ENCODE assay signal across 9 mouse cellular contexts in genomic region chr2:158375443-158376122, GRCm38 (mm10). TPM values are rescaled to one million over a fixed set of nuclear protein-coding genes. Genes with fewer than 3 reads are reported as not detected.
A peak's percentile ranks its signal among the peaks of the same experiment; 100 is the strongest.
DNase-seq lines count a peak whose midpoint lies in the region; ATAC-seq and TF ChIP-seq lines count a peak whose summit lies in the region.
"Had no signal": no experiment of that assay in that cellular context is flagged by ENCODE, and none has a peak within 500 bp of the region (broad histone marks: within the 10 kb centered on the region; RNA-seq: fewer than 3 reads in every experiment).

Snhg11 (plus strand) TSS chr2:158375638.

- H3K27ac ChIP-seq in gastrocnemius, adult 2 months = no peak within 1 kb of the TSS
- H3K27ac ChIP-seq in forebrain, embryonic 14.5 days (ENCODE audit: low read depth, low read length) = peak within 1 kb of the TSS; percentile 60
- H3K27ac ChIP-seq in kidney, embryonic 15.5 days = no peak within 1 kb of the TSS
- H3K27ac ChIP-seq in limb, embryonic 13.5 days = no peak within 1 kb of the TSS
- H3K27ac ChIP-seq in midbrain, embryonic 13.5 days = peak within 1 kb of the TSS; percentile 75

- H3K27me3 ChIP-seq in forebrain, embryonic 14.5 days (replicated peaks; ENCODE audit: control insufficient read depth, insufficient read depth, low read length) = peaks cover 7% of the 10 kb centered on the region; the same call in 1 of the 2 replicates
- H3K27me3 ChIP-seq in kidney, embryonic 15.5 days = peaks cover 42% of the 10 kb centered on the region
- peaks cover 54% of the 10 kb centered on the region for H3K27me3 ChIP-seq in limb, embryonic 13.5 days
- H3K27me3 ChIP-seq in midbrain, embryonic 13.5 days = peaks cover 18% of the 10 kb centered on the region

- H3K36me3 ChIP-seq in forebrain, embryonic 14.5 days (ENCODE audit: control insufficient read depth, insufficient read depth, low read length) = no peaks in the 10 kb centered on the region
- H3K36me3 ChIP-seq in kidney, embryonic 15.5 days = no peaks in the 10 kb centered on the region
- H3K36me3 ChIP-seq in limb, embryonic 13.5 days = no peaks in the 10 kb centered on the region
- H3K36me3 ChIP-seq in midbrain, embryonic 13.5 days = no peaks in the 10 kb centered on the region; the same call in 1 of the 2 replicates

- H3K9ac ChIP-seq in forebrain, embryonic 14.5 days (ENCODE audit: low read length) = peak within 1 kb of the TSS; percentile 3
- H3K9ac ChIP-seq in kidney, embryonic 15.5 days = peak within 1 kb of the TSS; percentile 40
- peak within 1 kb of the TSS; percentile 14 for H3K9ac ChIP-seq in limb, embryonic 13.5 days
- H3K9ac ChIP-seq in midbrain, embryonic 13.5 days (replicated peaks) = peak within 1 kb of the TSS; percentile 62

- DNase-seq in gastrocnemius, adult 2 months = no peak
- DNase-seq in gastrocnemius, postnatal 14 days = no peak
- DNase-seq in forebrain, embryonic 14.5 days (ENCODE audit: low spot score) = peak; percentile 77
- peak; percentile 65 for DNase-seq in testis, postnatal 10 days (ENCODE audit: low spot score)

- no peaks in the 10 kb centered on the region for H3K9me3 ChIP-seq in forebrain, embryonic 14.5 days (replicated peaks; ENCODE audit: control insufficient read depth, low read length)
- H3K9me3 ChIP-seq in kidney, embryonic 15.5 days (replicated peaks) = no peaks in the 10 kb centered on the region
- no peaks in the 10 kb centered on the region for H3K9me3 ChIP-seq in limb, embryonic 13.5 days
- no peaks in the 10 kb centered on the region for H3K9me3 ChIP-seq in midbrain, embryonic 13.5 days

- H3K4me1 ChIP-seq in forebrain, embryonic 14.5 days (ENCODE audit: control insufficient read depth, insufficient read depth, low read length) = no peaks in the 10 kb centered on the region
- peaks cover 17% of the 10 kb centered on the region for H3K4me1 ChIP-seq in kidney, embryonic 15.5 days
- H3K4me1 ChIP-seq in limb, embryonic 13.5 days = 0 out of 2 replicates have a peak, but pooled peaks cover 7% of the 10 kb centered on the region
- peaks cover 17% of the 10 kb centered on the region for H3K4me1 ChIP-seq in midbrain, embryonic 13.5 days (replicated peaks)

- peak within 1 kb of the TSS; percentile 38 for H3K4me3 ChIP-seq in gastrocnemius, adult 2 months
- H3K4me3 ChIP-seq in forebrain, embryonic 14.5 days (ENCODE audit: low read depth, low read length) = peak within 1 kb of the TSS; percentile 32
- peak within 1 kb of the TSS; percentile 46 for H3K4me3 ChIP-seq in kidney, embryonic 15.5 days (replicated peaks)
- H3K4me3 ChIP-seq in limb, embryonic 13.5 days = peak within 1 kb of the TSS; percentile 42
- H3K4me3 ChIP-seq in midbrain, embryonic 13.5 days (replicated peaks) = peak within 1 kb of the TSS; percentile 49
- H3K4me3 ChIP-seq: myocyte had no signal

- H3K4me2 ChIP-seq in forebrain, embryonic 14.5 days (ENCODE audit: low read length) = peak within 1 kb of the TSS; percentile 46
- peak within 1 kb of the TSS; percentile 77 for H3K4me2 ChIP-seq in kidney, embryonic 15.5 days
- peak within 1 kb of the TSS; percentile 71 for H3K4me2 ChIP-seq in limb, embryonic 13.5 days (replicated peaks)
- H3K4me2 ChIP-seq in midbrain, embryonic 13.5 days (replicated peaks) = peak within 1 kb of the TSS; percentile 57

- intact Hi-C loops in gastrocnemius, adult 2 months (cut with DNase I) = no loop called here
- intact Hi-C loops in gastrocnemius, postnatal 14 days (cut with DNase I; ENCODE audit: low total_unique reads) = no loop called here

- TF ChIP-seq CTCF in gastrocnemius, adult 2 months (IDR thresholded peaks at IDR 0.05) = peak; percentile 31; the same call in 1 of the 2 replicates

- ATAC-seq in cerebellum, adult (ENCODE audit: insufficient number of reproducible peaks, low FRiP score, low TSS enrichment) = peak; percentile 52
- peak; percentile 79 for ATAC-seq in forebrain, embryonic 14.5 days
- ATAC-seq in kidney, embryonic 15.5 days (replicated peaks; ENCODE audit: low FRiP score) = 0 out of 2 replicates have a peak, but pooled peaks have one; percentile 18
- 0 out of 2 replicates have a peak, but pooled peaks have one; percentile 38 for ATAC-seq in limb, embryonic 13.5 days (ENCODE audit: low FRiP score, low read depth)
- ATAC-seq in midbrain, embryonic 13.5 days = peak; percentile 87

- 1% methylated on average over 36 of the region's 36 CpGs for WGBS in forebrain, embryonic 14.5 days
- WGBS in kidney, embryonic 15.5 days = 2% methylated on average over 36 of the region's 36 CpGs
- WGBS in limb, embryonic 13.5 days = 1% methylated on average over 36 of the region's 36 CpGs
- WGBS in midbrain, embryonic 13.5 days = 2% methylated on average over 36 of the region's 36 CpGs

RNA-seq across cellular contexts. Expression of gene Snhg11, which starts in this region (rescaled TPM):
- under 1 TPM in 1 of 2 experiments, not detected in 1; 0.17 TPM for total RNA-seq in gastrocnemius, adult 2 months (2021)
- total RNA-seq in gastrocnemius, postnatal 14 days (2021) = under 1 TPM; 0.06 to 0.20 TPM
- 30.3 and 55.7 TPM in 2 replicates for polyA plus RNA-seq in forebrain, embryonic 14.5 days (2014; fragmentation: Nextera tagmentation; extraction: Ambion mirVana)
- polyA plus RNA-seq in kidney, embryonic 15.5 days (2015; fragmentation: Nextera tagmentation; extraction: Ambion mirVana) = 4.9 and 8.0 TPM in 2 replicates
- 8.7 and 9.9 TPM in 2 replicates for polyA plus RNA-seq in limb, embryonic 13.5 days (2015; fragmentation: Nextera tagmentation; extraction: Ambion mirVana)
- polyA plus RNA-seq in midbrain, embryonic 13.5 days (2015; fragmentation: Nextera tagmentation; extraction: Ambion mirVana) = 241 and 271 TPM in 2 replicates
- polyA plus RNA-seq: myocyte had no signal

Comparison
In these comparisons a context has a peak if more than half of its experiments do, and no peak if none do; other contexts are left out.
1. DNase-seq: peak in forebrain, embryonic 14.5 days (single experiment) and testis, postnatal 10 days (single experiment); none in gastrocnemius, adult 2 months (single experiment) and gastrocnemius, postnatal 14 days (single experiment).
2. H3K27ac ChIP-seq: peak in forebrain, embryonic 14.5 days (single experiment) and midbrain, embryonic 13.5 days (single experiment); none in gastrocnemius, adult 2 months (single experiment), kidney, embryonic 15.5 days (single experiment) and limb, embryonic 13.5 days (single experiment).
3. ATAC-seq: peak in every context shown above with its lines; median percentile 87 in midbrain, embryonic 13.5 days; 79 in forebrain, embryonic 14.5 days; 52 in cerebellum, adult; 38 in limb, embryonic 13.5 days; 18 in kidney, embryonic 15.5 days.
4. H3K9ac ChIP-seq: peak in every context shown above with its lines; median percentile 62 in midbrain, embryonic 13.5 days; 40 in kidney, embryonic 15.5 days; 14 in limb, embryonic 13.5 days; 3 in forebrain, embryonic 14.5 days.
5. Peak in every context shown above with its lines, with median percentiles within 50 percentile points of each other: H3K4me3 ChIP-seq and H3K4me2 ChIP-seq.